ENCODE assay signal across 9 mouse cellular contexts in genomic region chr4:97628881-97629605, GRCm38 (mm10).
DNase-seq lines count a peak whose midpoint lies in the region; ATAC-seq lines count a peak whose summit lies in the region.
"Had no signal": no experiment of that assay in that cellular context is flagged by ENCODE, and none has a peak within 500 bp of the region (broad histone marks: within the 10 kb centered on the region; RNA-seq: fewer than 3 reads in every experiment).

No protein-coding gene starts in this region.

- no peaks in the 10 kb centered on the region for H3K36me3 ChIP-seq in kidney, embryonic 14.5 days (ENCODE audit: control insufficient read depth, insufficient read depth, low read length)
- H3K36me3 ChIP-seq in embryonic facial prominence, embryonic 11.5 days (replicated peaks; ENCODE audit: control insufficient read depth, insufficient read depth, low read depth, low read length) = no peaks in the 10 kb centered on the region
- no peaks in the 10 kb centered on the region for H3K36me3 ChIP-seq in hindbrain, embryonic 12.5 days
- H3K36me3 ChIP-seq in midbrain, embryonic 15.5 days (replicated peaks) = no peaks in the 10 kb centered on the region

- no peaks in the 10 kb centered on the region for H3K9me3 ChIP-seq in kidney, embryonic 14.5 days (ENCODE audit: control insufficient read depth, low read length)
- no peaks in the 10 kb centered on the region for H3K9me3 ChIP-seq in embryonic facial prominence, embryonic 11.5 days (replicated peaks; ENCODE audit: control insufficient read depth, low read length)
- no peaks in the 10 kb centered on the region for H3K9me3 ChIP-seq in hindbrain, embryonic 12.5 days (replicated peaks)
- no peaks in the 10 kb centered on the region for H3K9me3 ChIP-seq in midbrain, embryonic 15.5 days

- no peak for DNase-seq in kidney, postnatal 36 days
- DNase-seq in embryonic facial prominence, embryonic 11.5 days (ENCODE audit: low spot score) = peak; percentile 90
- DNase-seq in left cerebral cortex, adult 9 months (ENCODE audit: low spot score in 2 of 2) = no peak
- DNase-seq in urinary bladder, adult 18-20 months (ENCODE audit: low spot score in 2 of 2) = no peak
- no peak for DNase-seq in right cerebral cortex, postnatal 25 days
- DNase-seq: kidney, postnatal 25 days had no signal

- no peaks in the 10 kb centered on the region for H3K27me3 ChIP-seq in kidney, embryonic 14.5 days (ENCODE audit: control insufficient read depth, insufficient read depth, low read length)
- no peaks in the 10 kb centered on the region for H3K27me3 ChIP-seq in embryonic facial prominence, embryonic 11.5 days (ENCODE audit: control insufficient read depth, insufficient read depth, low read length)
- no peaks in the 10 kb centered on the region for H3K27me3 ChIP-seq in hindbrain, embryonic 12.5 days
- no peaks in the 10 kb centered on the region for H3K27me3 ChIP-seq in midbrain, embryonic 15.5 days (replicated peaks)

- H3K9ac ChIP-seq in kidney, embryonic 14.5 days (ENCODE audit: low read depth, low read length) = no peak overlapping the region; the same call in 1 of the 2 replicates
- 0 out of 2 replicates have a peak overlapping the region, but pooled peaks have one; percentile 5 for H3K9ac ChIP-seq in embryonic facial prominence, embryonic 11.5 days (replicated peaks; ENCODE audit: low read length)
- no peak overlapping the region for H3K9ac ChIP-seq in hindbrain, embryonic 12.5 days
- H3K9ac ChIP-seq in midbrain, embryonic 15.5 days = no peak overlapping the region

- H3K27ac ChIP-seq in kidney, embryonic 14.5 days (ENCODE audit: low read depth, low read length) = peak overlapping the region; percentile 44; the same call in 1 of the 2 replicates
- peak overlapping the region; percentile 56 for H3K27ac ChIP-seq in embryonic facial prominence, embryonic 11.5 days (replicated peaks; ENCODE audit: low read depth, low read length)
- peak overlapping the region; percentile 24 for H3K27ac ChIP-seq in hindbrain, embryonic 12.5 days
- no peak overlapping the region for H3K27ac ChIP-seq in midbrain, embryonic 15.5 days

- H3K4me2 ChIP-seq in kidney, embryonic 14.5 days (replicated peaks; ENCODE audit: low read depth, low read length) = no peak overlapping the region
- H3K4me2 ChIP-seq in embryonic facial prominence, embryonic 11.5 days (ENCODE audit: low read depth, low read length) = peak overlapping the region; percentile 3; the same call in 1 of the 2 replicates
- no peak overlapping the region for H3K4me2 ChIP-seq in hindbrain, embryonic 12.5 days (replicated peaks)
- no peak overlapping the region for H3K4me2 ChIP-seq in midbrain, embryonic 15.5 days

- no peak overlapping the region for H3K4me3 ChIP-seq in kidney, embryonic 14.5 days (ENCODE audit: low read length)
- H3K4me3 ChIP-seq in embryonic facial prominence, embryonic 11.5 days (ENCODE audit: low read depth, low read length) = no peak overlapping the region
- H3K4me3 ChIP-seq in hindbrain, embryonic 12.5 days = no peak overlapping the region
- no peak overlapping the region for H3K4me3 ChIP-seq in midbrain, embryonic 15.5 days

- ATAC-seq in kidney, embryonic 14.5 days (ENCODE audit: low FRiP score, low TSS enrichment) = peak; percentile 93
- peak; percentile 95 for ATAC-seq in embryonic facial prominence, embryonic 11.5 days (replicated peaks; ENCODE audit: insufficient number of reproducible peaks, low FRiP score, low TSS enrichment, low read depth)
- peak; percentile 73 for ATAC-seq in hindbrain, embryonic 12.5 days (ENCODE audit: low FRiP score)
- ATAC-seq in midbrain, embryonic 15.5 days (replicated peaks) = peak; percentile 76; the same call in 1 of the 2 replicates

- peaks cover 18% of the 10 kb centered on the region; the same call in 1 of the 2 replicates for H3K4me1 ChIP-seq in kidney, embryonic 14.5 days (ENCODE audit: control insufficient read depth, insufficient read depth, low read length)
- peaks cover 10% of the 10 kb centered on the region for H3K4me1 ChIP-seq in embryonic facial prominence, embryonic 11.5 days (ENCODE audit: control insufficient read depth, insufficient read depth, low read length)
- H3K4me1 ChIP-seq in hindbrain, embryonic 12.5 days = peaks cover 29% of the 10 kb centered on the region
- H3K4me1 ChIP-seq in midbrain, embryonic 15.5 days = peaks cover 11% of the 10 kb centered on the region; the same call in 1 of the 2 replicates

- WGBS in kidney, embryonic 14.5 days = 18% methylated on average over 14 of the region's 14 CpGs
- WGBS in embryonic facial prominence, embryonic 11.5 days = 23% methylated on average over 14 of the region's 14 CpGs
- WGBS in hindbrain, embryonic 12.5 days = 27% methylated on average over 14 of the region's 14 CpGs
- 37% methylated on average over 14 of the region's 14 CpGs for WGBS in midbrain, embryonic 15.5 days
